Mouse (Mus musculus) liver, embryonic 11.5 days (tissue): ENCODE data around the gene Acnat2. TPM values are rescaled to one million over a fixed set of nuclear protein-coding genes. Genes with fewer than 3 reads are reported as not detected.
"Not testable (repeated sequence)": the region's sequence is repeated elsewhere in the genome, so short reads cannot be mapped to it uniquely, and the experiment has no call there.

Experiments used
- ATAC-seq: fragments of 200-750 bp; cut with Nextera tagmentation; replicated peaks from 2 replicates; pipeline ENCODE4 v1.8.0; 2017; ENCODE audit warnings: moderate number of reproducible peaks, mild to moderate bottlenecking, moderate TSS enrichment, moderate library complexity; ENCODE audit not compliant: low FRiP score
- DNase-seq: peaks from one replicate; pipeline ENCODE4 v3.0.0-alpha.2; 2017; ENCODE audit warnings: low spot score
- H3K27ac ChIP-seq: fragments of 300-500 bp; sonication (generic); 2 replicates; pipeline ENCODE4 v1.5.1; 2014; ENCODE audit warnings: mild to moderate bottlenecking, low read depth, low read length, control low read depth
- H3K27me3 ChIP-seq: fragments of 300-500 bp; sonication (generic); replicated peaks from 2 replicates; pipeline ENCODE4 v1.6.1; 2014; ENCODE audit warnings: low read length, mixed read lengths; ENCODE audit not compliant: control insufficient read depth, insufficient read depth
- H3K36me3 ChIP-seq: fragments of 300-500 bp; sonication (generic); 2 replicates; pipeline ENCODE4 v1.6.1; 2014; ENCODE audit warnings: mild to moderate bottlenecking, low read length, moderate library complexity, mixed read lengths; ENCODE audit not compliant: control insufficient read depth, insufficient read depth
- H3K4me1 ChIP-seq: fragments of 300-500 bp; sonication (generic); replicated peaks from 2 replicates; pipeline ENCODE4 v1.6.1; 2014; ENCODE audit warnings: low read length, mixed read lengths; ENCODE audit not compliant: control insufficient read depth, insufficient read depth
- H3K4me2 ChIP-seq: fragments of 300-500 bp; sonication (generic); 2 replicates; pipeline ENCODE4 v1.6.1; 2014; ENCODE audit warnings: mild to moderate bottlenecking, control low read depth, moderate library complexity
- H3K4me3 ChIP-seq: fragments of 300-500 bp; sonication (generic); 2 replicates; pipeline ENCODE4 v1.5.1; 2014; ENCODE audit warnings: low read depth, low read length, control low read depth
- H3K9ac ChIP-seq: fragments of 300-500 bp; sonication (generic); 2 replicates; pipeline ENCODE4 v1.6.1; 2014; ENCODE audit warnings: low read depth, low read length, control low read depth
- H3K9me3 ChIP-seq: fragments of 300-500 bp; sonication (generic); 2 replicates; pipeline ENCODE4 v1.6.1; 2016; ENCODE audit warnings: low read length, inconsistent platforms, mixed read lengths; ENCODE audit not compliant: control insufficient read depth
- WGBS: fragments of 180-500 bp; shearing (Covaris S2); extraction: QIAGEN DNeasy Blood & Tissue Kit; methylation state at CpG from one replicate; pipeline ENCODE4 v1.1.7; 2014; 5-methylcytosine and 5-hydroxymethylcytosine counted together
- polyA plus RNA-seq: library from polyadenylated mRNA; unstranded; fragments of >200 nt; fragmentation: Nextera tagmentation; extraction: Ambion mirVana; gene quantifications from 2 replicates; pipeline ENCODE4 v1.2.1, GENCODE M21; 2014

Gene Acnat2
- polyA plus RNA-seq, 1 experiment from 2014 or later = 0.44 TPM

DNA sequence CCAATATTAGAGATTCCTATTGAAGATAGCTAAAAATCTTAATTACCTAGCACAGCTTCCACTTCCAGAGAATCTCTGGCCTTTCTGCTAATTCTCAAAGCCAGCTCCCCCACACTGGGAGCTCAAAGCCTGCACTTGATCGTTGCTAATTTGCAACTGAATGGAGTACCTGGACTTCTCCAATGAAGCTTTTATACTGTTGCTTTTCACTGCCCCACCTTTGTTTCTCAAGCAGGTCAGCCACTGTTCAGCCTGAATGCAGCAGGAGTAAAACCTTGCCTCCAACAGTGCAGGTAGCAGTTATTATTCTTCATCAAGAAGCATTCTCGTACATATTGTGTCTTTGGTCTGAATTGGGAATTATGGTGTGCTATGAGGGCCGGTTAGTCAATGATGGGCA, 39.9 kb downstream of the Acnat2 start:
- H3K27ac ChIP-seq, H3K36me3 ChIP-seq, ATAC-seq, H3K9me3 ChIP-seq, H3K4me3 ChIP-seq, H3K27me3 ChIP-seq, H3K9ac ChIP-seq, H3K4me2 ChIP-seq, DNase-seq, H3K4me1 ChIP-seq: not testable (repeated sequence)
- WGBS = 72% methylated on average over 3 of the region's 3 CpGs

GRCm38 (mm10) chr4:49357097-49357496, 50.9 kb downstream of the Acnat2 start:
- H3K4me1 ChIP-seq = no peaks in the 10 kb centered on the region
- WGBS = 68% methylated on average over 2 of the region's 2 CpGs
- H3K27me3 ChIP-seq = no peaks in the 10 kb centered on the region
- H3K36me3 ChIP-seq = no peaks in the 10 kb centered on the region
- H3K4me3 ChIP-seq = no peak overlapping the region
- H3K27ac ChIP-seq = no peak overlapping the region
- DNase-seq (no peak), ATAC-seq (no peak)
- H3K9ac ChIP-seq = no peak overlapping the region
- no peak overlapping the region for H3K4me2 ChIP-seq
- H3K9me3 ChIP-seq = no peaks in the 10 kb centered on the region

DNA sequence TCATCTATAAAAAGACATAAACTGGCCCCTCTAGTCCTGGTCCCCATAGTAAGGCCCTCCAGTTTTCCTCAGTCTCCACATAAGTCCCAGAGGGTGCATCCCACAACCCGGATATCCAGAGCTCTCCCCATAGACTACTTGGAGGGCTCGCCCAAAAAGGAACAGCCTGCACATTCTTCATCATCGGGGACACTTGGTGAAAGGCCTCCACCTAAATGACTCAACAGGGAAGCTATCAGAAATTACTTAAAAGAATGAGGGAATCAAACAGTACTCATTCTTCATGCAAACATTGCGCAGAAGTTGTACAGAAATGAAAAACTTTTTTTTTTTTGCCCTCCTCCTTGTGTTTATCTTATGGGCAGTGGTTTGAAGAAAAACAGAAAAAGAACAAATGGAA, 57.5 kb downstream of the Acnat2 start:
- Histone ChIP-seq H3K4me2 (no peak overlapping the region), H3K4me1 (no peaks in the 10 kb centered on the region), H3K36me3 (no peaks in the 10 kb centered on the region), H3K27ac (no peak overlapping the region), H3K9ac (no peak overlapping the region), H3K27me3 (no peaks in the 10 kb centered on the region), H3K9me3 (no peaks in the 10 kb centered on the region), H3K4me3 (no peak overlapping the region)
- no peak for DNase-seq
- no peak for ATAC-seq
- 75% methylated on average over 4 of the region's 4 CpGs for WGBS

DNA sequence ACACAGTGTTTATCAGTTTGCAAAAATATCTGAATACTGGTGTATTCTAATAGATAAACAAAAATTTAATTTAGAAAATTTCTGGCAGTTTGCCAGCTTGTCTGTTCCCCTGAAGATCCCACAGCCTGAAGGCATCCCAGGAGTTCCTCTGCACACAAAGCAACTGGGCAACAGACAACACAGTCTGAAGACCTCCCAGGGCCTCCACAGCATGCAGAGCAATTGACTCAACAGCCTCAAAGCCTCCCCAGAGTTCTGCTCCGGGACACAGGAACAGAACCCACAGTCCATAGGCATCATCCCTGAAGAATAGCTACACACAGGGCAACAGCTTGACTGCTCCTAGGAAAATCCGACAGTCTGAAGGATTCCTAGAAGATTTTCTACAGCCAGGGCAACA, 59.3 kb downstream of the Acnat2 start:
- no peaks in the 10 kb centered on the region for H3K4me1 ChIP-seq
- no peak overlapping the region for H3K4me2 ChIP-seq
- no peaks in the 10 kb centered on the region for H3K36me3 ChIP-seq
- no peak overlapping the region for H3K27ac ChIP-seq
- no peak for DNase-seq
- no peaks in the 10 kb centered on the region for H3K27me3 ChIP-seq
- H3K4me3 ChIP-seq = no peak overlapping the region
- no peaks in the 10 kb centered on the region for H3K9me3 ChIP-seq
- WGBS = 68% methylated on average over 2 of the region's 2 CpGs
- no peak for ATAC-seq
- H3K9ac ChIP-seq = no peak overlapping the region

GRCm38 (mm10) chr4:49348001-49348400, 60.0 kb downstream of the Acnat2 start:
- not testable (repeated sequence) for H3K36me3 ChIP-seq, H3K9ac ChIP-seq, DNase-seq, H3K9me3 ChIP-seq, H3K4me2 ChIP-seq, ATAC-seq, H3K4me3 ChIP-seq, H3K27ac ChIP-seq, H3K4me1 ChIP-seq, H3K27me3 ChIP-seq
- WGBS = 68% methylated on average over 1 of the region's 1 CpGs

GRCm38 (mm10) chr4:49340091-49340490, 67.9 kb downstream of the Acnat2 start:
- ATAC-seq, H3K9ac ChIP-seq, H3K4me3 ChIP-seq, H3K27me3 ChIP-seq, H3K27ac ChIP-seq, H3K9me3 ChIP-seq, H3K4me1 ChIP-seq, DNase-seq, H3K4me2 ChIP-seq, H3K36me3 ChIP-seq: not testable (repeated sequence)
- WGBS = 55% methylated on average over 3 of the region's 3 CpGs

DNA sequence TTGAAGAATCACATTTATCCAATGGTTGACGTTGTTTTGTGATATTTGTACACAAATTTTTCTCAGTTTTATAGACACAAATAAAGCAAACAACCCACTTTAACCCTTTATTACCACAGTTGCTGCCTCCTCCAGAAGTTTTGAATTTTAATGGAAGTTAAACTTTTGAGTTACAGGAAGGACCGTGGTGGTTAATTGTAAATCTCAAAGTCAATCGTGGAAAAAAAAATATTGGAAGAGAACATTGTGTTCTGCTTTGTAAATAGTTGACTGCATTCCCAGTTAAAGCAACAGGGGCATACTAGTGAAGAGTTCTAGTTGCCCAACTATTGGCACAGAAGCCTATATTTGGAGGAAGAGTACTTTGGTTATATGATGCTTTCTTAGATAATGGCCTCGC, 70.0 kb downstream of the Acnat2 start:
- DNase-seq, H3K9me3 ChIP-seq, H3K4me2 ChIP-seq, H3K27ac ChIP-seq, H3K36me3 ChIP-seq, ATAC-seq, H3K9ac ChIP-seq, H3K4me1 ChIP-seq, H3K4me3 ChIP-seq, H3K27me3 ChIP-seq: not testable (repeated sequence)
- WGBS = 77% methylated on average over 3 of the region's 4 CpGs

Other genes with a start within 250 kb of the Acnat2 start
- gene Acnat1, start 65.8 kb upstream of the Acnat2 start, polyA plus RNA-seq = not detected in 2 replicates
- 0.25 TPM in 1 of 2 replicates, not detected in the other for gene Baat, start 98.4 kb upstream of the Acnat2 start, polyA plus RNA-seq
- 89.4 and 106 TPM in 2 replicates for gene Mrpl50, start 112.9 kb upstream of the Acnat2 start, polyA plus RNA-seq
- 7.4 and 9.2 TPM in 2 replicates for gene Zfp189, start 113.0 kb upstream of the Acnat2 start, polyA plus RNA-seq
- gene Aldob, start 141.4 kb upstream of the Acnat2 start, polyA plus RNA-seq = 22.8 and 23.8 TPM in 2 replicates
- gene Tmem246, start 189.7 kb upstream of the Acnat2 start, polyA plus RNA-seq = 17.4 and 17.8 TPM in 2 replicates
- gene Rnf20, start 223.9 kb upstream of the Acnat2 start, polyA plus RNA-seq = 39.0 and 43.1 TPM in 2 replicates